Mouse (Mus musculus): ENCODE data around the gene Homer2.

DNA sequence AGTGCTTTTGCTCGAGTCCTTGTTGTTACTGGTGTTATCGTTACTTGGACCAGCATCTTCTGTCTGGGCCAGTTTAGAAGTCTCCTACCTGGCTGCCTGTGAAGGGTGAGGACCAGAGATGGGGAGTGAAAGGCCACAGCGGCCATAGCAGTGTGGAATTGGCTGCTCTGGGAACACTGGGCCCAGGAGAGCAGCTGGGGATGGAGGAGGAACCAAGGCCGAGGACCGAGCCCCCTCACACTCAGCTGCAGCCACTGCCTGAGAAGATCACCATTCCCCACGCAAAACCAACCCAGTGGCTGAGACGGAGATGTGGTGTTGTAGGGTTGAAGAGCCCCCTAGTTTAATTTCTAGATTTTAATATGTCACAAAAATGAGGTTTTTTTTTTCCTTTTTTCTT, 142.6 kb downstream of the Homer2 start:
- TF ChIP-seq POLR2A (IDR thresholded peaks at IDR 0.05; ENCODE audit: low read depth, low read length) (no peak), JUN (IDR thresholded peaks at IDR 0.05; ENCODE audit: insufficient read depth, low read depth, low read length) (no peak), SIN3A (IDR thresholded peaks at IDR 0.05; ENCODE audit: low read length) (no peak), GABPA (IDR thresholded peaks at IDR 0.05; ENCODE audit: insufficient replicate concordance, low read depth, low read length) (no peak), ZKSCAN1 (IDR thresholded peaks at IDR 0.05; ENCODE audit: borderline replicate concordance, low read depth, low read length) (no peak), RCOR1 (conservative IDR thresholded peaks at IDR 0.05; ENCODE audit: low read depth, low read length) (no peak), CTCF (conservative IDR thresholded peaks at IDR 0.05 in 1 of 2, IDR thresholded peaks at IDR 0.05 in 1 of 2; ENCODE audit: low read depth in 2 of 2, low read length in 2 of 2) (no peak), NELFE (IDR thresholded peaks at IDR 0.05; ENCODE audit: low read depth, low read length) (no peak), HCFC1 (IDR thresholded peaks at IDR 0.05; ENCODE audit: low read depth, low read length) (no peak)
